Mouse (Mus musculus) lung, adult 2 months (tissue): Measurements from ENCODE around the gene Pf4.

ENCODE experiments used
- CTCF ChIP-seq: fragments of 200-500 bp; IDR thresholded peaks from 2 replicates; pipeline ENCODE4 v1.5.1; 2011; ENCODE audit warnings: mild to moderate bottlenecking, low read length, control low read depth; ENCODE audit not compliant: insufficient read depth
- POLR2A ChIP-seq: fragments of 200-500 bp; IDR thresholded peaks from 2 replicates; pipeline ENCODE4 v1.6.1; 2011; ENCODE audit warnings: low read depth, mild to moderate bottlenecking, control low read depth, low read length, borderline replicate concordance; ENCODE audit errors: extremely low read depth

GRCm38 (mm10) chr5:90768218-90768617 lies 4.0 kb upstream of the Pf4 start, which contains the start of gene Ppbp:
- TF ChIP-seq POLR2A (no peak), CTCF (no peak)
